Mouse (Mus musculus): ENCODE measurements around the gene Pygl. TPM values are rescaled to one million over a fixed set of nuclear protein-coding genes. Genes with fewer than 3 reads are reported as not detected.

Pygl gene
- total and polyA plus RNA-seq, 3 experiments = 13.9 to 26.9 TPM; not detected in 1

GRCm38 (mm10) chr12:70232020-70232544 is 794 bp upstream of the Pygl start (continued):
- TF ChIP-seq NELFE (IDR thresholded peaks at IDR 0.05; ENCODE audit: low read depth, low read length) (peak; percentile 75), TAL1 (IDR thresholded peaks at IDR 0.05; ENCODE audit: low read length) (peak; percentile 49), USF1 (IDR thresholded peaks at IDR 0.05; ENCODE audit: low read depth, low read length) (peak; percentile 83), GATA1 (IDR thresholded peaks at IDR 0.05; ENCODE audit: low read depth, low read length) (peak; percentile 95), NRF1 (IDR thresholded peaks at IDR 0.05; ENCODE audit: insufficient read depth, low read depth, low read length, poor library complexity, severe bottlenecking) (no peak; the same call in 1 of the 2 replicates), HCFC1 (IDR thresholded peaks at IDR 0.05; ENCODE audit: low read depth, low read length) (peak; percentile 73), BHLHE40 (IDR thresholded peaks at IDR 0.05; ENCODE audit: borderline replicate concordance, low read depth, low read length) (peak; percentile 59), ZNF384 (IDR thresholded peaks at IDR 0.05; ENCODE audit: low read depth, low read length) (0 out of 2 replicates have a peak, but pooled peaks have one; percentile 9), SIN3A (IDR thresholded peaks at IDR 0.05; ENCODE audit: low read length) (peak; percentile 95), MAX (IDR thresholded peaks at IDR 0.05; ENCODE audit: low read length) (peak; percentile 76), POLR2AphosphoS2 (IDR thresholded peaks at IDR 0.05; ENCODE audit: low read length) (peak; percentile 84), ELF1 (IDR thresholded peaks at IDR 0.05; ENCODE audit: low read depth, low read length) (peak; percentile 87)

GRCm38 (mm10) chr12:70228155-70228554 is 3.1 kb downstream of the Pygl start:
- H3K9ac ChIP-seq (ENCODE audit: control insufficient read depth, low read depth, low read length, poor library complexity, severe bottlenecking) = peak overlapping the region; percentile 77
- TF ChIP-seq TCF12 (IDR thresholded peaks at IDR 0.05; ENCODE audit: low read depth, low read length) (no peak), POLR2AphosphoS2 (IDR thresholded peaks at IDR 0.05; ENCODE audit: low read length) (no peak), RAD21 (IDR thresholded peaks at IDR 0.05; ENCODE audit: low read depth, low read length) (no peak), NELFE (IDR thresholded peaks at IDR 0.05; ENCODE audit: low read depth, low read length) (no peak), ETS1 (IDR thresholded peaks at IDR 0.05; ENCODE audit: low read depth, low read length) (no peak), UBTF (IDR thresholded peaks at IDR 0.05; ENCODE audit: borderline replicate concordance, insufficient read depth, low read depth, low read length) (no peak), HCFC1 (IDR thresholded peaks at IDR 0.05; ENCODE audit: low read depth, low read length) (no peak), MYB (IDR thresholded peaks at IDR 0.05; ENCODE audit: low read depth, low read length) (no peak), CHD2 (IDR thresholded peaks at IDR 0.05; ENCODE audit: low read length) (no peak), SIN3A (IDR thresholded peaks at IDR 0.05; ENCODE audit: low read length) (no peak), MAX (IDR thresholded peaks at IDR 0.05; ENCODE audit: low read length) (no peak), CHD1 (IDR thresholded peaks at IDR 0.05; ENCODE audit: low read depth, low read length) (no peak), JUND (IDR thresholded peaks at IDR 0.05; ENCODE audit: low read depth, low read length) (no peak), TAL1 (IDR thresholded peaks at IDR 0.05; ENCODE audit: low read length) (no peak)
- peaks cover 16 to 33% of the 10 kb centered on the region in 2 experiments for H3K4me1 ChIP-seq (ENCODE audit: control insufficient read depth in 1 of 2, insufficient read depth in 2 of 2, low read length in 2 of 2)
- H3K36me3 ChIP-seq (ENCODE audit: control insufficient read depth in 1 of 2, insufficient read depth in 2 of 2, low read length in 2 of 2) = peaks cover 0 to 23% of the 10 kb centered on the region in 2 experiments; a peak in 2 of 4 replicates
- no peaks in the 10 kb centered on the region for H3K27me3 ChIP-seq (ENCODE audit: control insufficient read depth in 1 of 2, insufficient read depth in 2 of 2, low read length in 2 of 2)
- DNase-seq (ENCODE audit: low read depth, low spot score) = no peak
- no peaks in the 10 kb centered on the region for H3K9me3 ChIP-seq (replicated peaks; ENCODE audit: insufficient read depth, low read length)
- peak overlapping the region; percentile 36 for H3K27ac ChIP-seq (ENCODE audit: control insufficient read depth, low read depth, low read length)
- H3K79me2 ChIP-seq (ENCODE audit: control insufficient read depth, insufficient read depth, low read length, poor library complexity) = no peaks in the 10 kb centered on the region; the same call in 1 of the 2 replicates
- H3K4me3 ChIP-seq (ENCODE audit: control insufficient read depth in 1 of 2, insufficient read depth in 1 of 2, low read depth in 2 of 2, low read length in 2 of 2) = peak overlapping the region; percentile 65 to 70

All from MEL (cell line).